Comparison of ENCODE assay signal across 8 mouse cellular contexts in the genomic region with DNA sequence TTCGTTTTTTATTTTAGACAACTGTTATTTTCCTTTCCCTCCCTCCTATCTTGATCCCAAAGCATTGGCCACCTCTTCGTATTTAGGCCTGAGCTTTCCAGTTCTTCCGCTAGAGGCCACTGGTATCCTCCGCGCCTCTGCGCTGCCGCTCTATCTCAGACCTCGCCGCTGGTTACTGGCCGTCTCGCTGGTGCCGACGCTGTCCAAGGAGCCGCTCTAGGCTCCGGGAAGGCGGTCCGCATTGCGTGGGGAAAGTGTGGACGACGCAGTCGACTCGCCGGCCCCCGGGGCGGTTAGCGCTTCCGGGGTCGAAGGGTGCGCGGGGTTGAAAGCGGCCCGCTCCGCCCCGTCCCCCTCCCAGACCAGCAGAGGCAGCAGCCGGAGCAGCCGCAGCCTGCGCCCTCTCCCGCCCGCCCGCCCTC. TPM values are rescaled to one million over a fixed set of nuclear protein-coding genes. Genes with fewer than 3 reads are reported as not detected.
DNase-seq lines count a peak whose midpoint lies in the region; ATAC-seq lines count a peak whose summit lies in the region.

A gene (plus strand): TSS at position 357 of the 422 bp plus-strand sequence.

- H3K9ac ChIP-seq in kidney, embryonic 15.5 days, result peak within 1 kb of the TSS; percentile 98

- 0 out of 2 replicates have a peak, but pooled peaks cover 3% of the 10 kb centered on the region for H3K4me1 ChIP-seq in heart, embryonic 10.5 days
- H3K4me1 ChIP-seq in kidney, embryonic 15.5 days, result peaks cover 12% of the 10 kb centered on the region

- DNase-seq in B cell, adult 2 months, result peak; percentile 95
- peak; percentile 99 for DNase-seq in brain, adult 2 months (ENCODE audit: low read depth, low spot score)
- peak; percentile 99 for DNase-seq in heart, embryonic 10.5 days (ENCODE audit: low spot score)
- DNase-seq in liver, result peak; percentile 97
- peak; percentile 95 to 96 for DNase-seq in spleen, postnatal 4 days (ENCODE audit: low spot score in 2 of 2)

- H3K4me3 ChIP-seq in heart, embryonic 10.5 days, result peak within 1 kb of the TSS; percentile 90
- H3K4me3 ChIP-seq in kidney, embryonic 15.5 days (replicated peaks), result peak within 1 kb of the TSS; percentile 90

- no peaks in the 10 kb centered on the region for H3K9me3 ChIP-seq in heart, embryonic 10.5 days
- H3K9me3 ChIP-seq in kidney, embryonic 15.5 days (replicated peaks), result no peaks in the 10 kb centered on the region

- no peaks in the 10 kb centered on the region for H3K27me3 ChIP-seq in heart, embryonic 10.5 days (ENCODE audit: insufficient read depth, poor library complexity, severe bottlenecking)
- H3K27me3 ChIP-seq in kidney, embryonic 15.5 days, result no peaks in the 10 kb centered on the region

- under 1% methylated on average over 35 of the region's 40 CpGs for WGBS in heart, embryonic 10.5 days
- WGBS in kidney, embryonic 15.5 days, result under 1% methylated on average over 37 of the region's 40 CpGs

- H3K27ac ChIP-seq in heart, embryonic 10.5 days, result peak within 1 kb of the TSS; percentile 99
- peak within 1 kb of the TSS; percentile 98 for H3K27ac ChIP-seq in kidney, embryonic 15.5 days

- H3K36me3 ChIP-seq in heart, embryonic 10.5 days, result peaks cover 27% of the 10 kb centered on the region
- H3K36me3 ChIP-seq in kidney, embryonic 15.5 days, result peaks cover 22% of the 10 kb centered on the region

- H3K4me2 ChIP-seq in kidney, embryonic 15.5 days, result peak within 1 kb of the TSS; percentile 64

- ATAC-seq in erythroblast, adult 5-6 weeks (replicated peaks; ENCODE audit: low FRiP score, poor library complexity, severe bottlenecking), result peak; percentile 99
- peak; percentile 100 for ATAC-seq in kidney, embryonic 15.5 days (replicated peaks; ENCODE audit: low FRiP score)
- peak; percentile 99 for ATAC-seq in monocyte, adult 5-6 weeks (replicated peaks; ENCODE audit: insufficient number of reproducible peaks, low FRiP score, low TSS enrichment, poor library complexity, severe bottlenecking)

RNA-seq across cellular contexts. Expression of the gene that starts here (rescaled TPM):
- 252 and 321 TPM in 2 replicates for total RNA-seq in erythroblast, adult 5-6 weeks (2015; ENCODE audit: low replicate concordance)
- 85.4 and 91.0 TPM in 2 replicates for total RNA-seq in erythroblast, adult 5-6 weeks (2017; ENCODE audit: low replicate concordance)
- polyA plus RNA-seq in heart, embryonic 10.5 days (2016; fragmentation: Nextera tagmentation; extraction: Ambion mirVana), result 143 and 183 TPM in 2 replicates
- polyA plus RNA-seq in kidney, embryonic 15.5 days (2015; fragmentation: Nextera tagmentation; extraction: Ambion mirVana), result 210 and 217 TPM in 2 replicates
- 106 to 183 TPM (median 119 TPM) in 3 replicates for total RNA-seq in monocyte, adult 5-6 weeks (2017)

Comparison
In these comparisons a context has a peak if more than half of its experiments do, and no peak if none do; other contexts are left out.
1. Peak in every context shown above with its lines: DNase-seq, ATAC-seq, H3K4me3 ChIP-seq and H3K27ac ChIP-seq.